Mouse (Mus musculus): ENCODE measurements around the gene Auh.

DNA sequence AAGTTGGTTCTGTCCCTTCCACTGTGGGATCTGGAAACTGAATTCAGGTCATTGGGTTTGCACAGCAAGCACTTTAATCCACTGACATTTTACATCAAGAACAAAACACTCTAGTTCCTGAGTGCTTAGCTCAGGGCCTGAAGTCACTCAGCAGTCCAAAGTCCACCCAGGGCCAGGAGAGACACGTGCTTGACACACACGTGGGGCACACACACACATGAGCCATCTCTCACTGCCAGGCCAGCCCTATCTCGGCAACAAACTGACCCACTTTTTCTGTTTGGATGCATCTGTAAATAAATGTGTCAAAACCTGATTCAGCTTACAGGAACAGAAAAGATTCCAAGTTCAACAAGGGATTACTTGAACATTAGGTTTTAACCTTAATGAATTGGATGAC, 45.2 kb upstream of the Auh start:
- no peak for TF ChIP-seq CTCF (IDR thresholded peaks at IDR 0.05; ENCODE audit: insufficient read depth, low read length)
- TF ChIP-seq POLR2A (IDR thresholded peaks at IDR 0.05; ENCODE audit: borderline replicate concordance, extremely low read depth, low read depth, low read length), result no peak

All from lung, adult 2 months (tissue).